Mouse (Mus musculus) testis, postnatal 10 days (tissue): ENCODE measurements around the gene Rad51b.

Experiments
- DNase-seq: peaks from one replicate; pipeline ENCODE4 v3.0.0; 2021; ENCODE audit warnings: low spot score

Rad51b gene

GRCm38 (mm10) chr12:79492613-79493012 lies 195.5 kb downstream of the Rad51b start:
- DNase-seq: no peak

- DNase-seq: no peak
Measured at GRCm38 (mm10) chr12:79493481-79493880, 196.4 kb downstream of the Rad51b start.

- no peak for DNase-seq
Measured at GRCm38 (mm10) chr12:79498326-79498725, 201.2 kb downstream of the Rad51b start.

- no peak for DNase-seq
Measured at GRCm38 (mm10) chr12:79499809-79500208, 202.7 kb downstream of the Rad51b start.

- DNase-seq: no peak
Measured at GRCm38 (mm10) chr12:79501877-79502276, 204.8 kb downstream of the Rad51b start.

- no peak for DNase-seq
Measured at GRCm38 (mm10) chr12:79502862-79503581, 205.9 kb downstream of the Rad51b start.

GRCm38 (mm10) chr12:79503582-79504515 lies 206.8 kb downstream of the Rad51b start:
- no peak for DNase-seq

GRCm38 (mm10) chr12:79504641-79505040 lies 207.6 kb downstream of the Rad51b start:
- DNase-seq: no peak

GRCm38 (mm10) chr12:79506421-79506820 lies 209.3 kb downstream of the Rad51b start:
- no peak for DNase-seq

- DNase-seq: no peak
Measured at GRCm38 (mm10) chr12:79507141-79507681, 210.1 kb downstream of the Rad51b start.

GRCm38 (mm10) chr12:79511454-79512204 lies 214.5 kb downstream of the Rad51b start:
- DNase-seq: no peak

- no peak for DNase-seq
Measured at GRCm38 (mm10) chr12:79512205-79512886, 215.3 kb downstream of the Rad51b start.

- no peak for DNase-seq
Measured at GRCm38 (mm10) chr12:79512982-79513681, 216.1 kb downstream of the Rad51b start.

GRCm38 (mm10) chr12:79514680-79515079 lies 217.6 kb downstream of the Rad51b start:
- DNase-seq: no peak

- DNase-seq: no peak
Measured at GRCm38 (mm10) chr12:79522374-79522773, 225.3 kb downstream of the Rad51b start.

GRCm38 (mm10) chr12:79524941-79525871 lies 228.1 kb downstream of the Rad51b start:
- no peak for DNase-seq

- DNase-seq: no peak
Measured at GRCm38 (mm10) chr12:79525872-79526271, 228.8 kb downstream of the Rad51b start.

- no peak for DNase-seq
Measured at GRCm38 (mm10) chr12:79527222-79527621, 230.1 kb downstream of the Rad51b start.

- DNase-seq: no peak
Measured at GRCm38 (mm10) chr12:79530275-79530902, 233.3 kb downstream of the Rad51b start.
